Mouse (Mus musculus) MEL (cell line): Measurements from ENCODE around the gene Slc1a1. TPM values are rescaled to one million over a fixed set of nuclear protein-coding genes. Genes with fewer than 3 reads are reported as not detected.

ENCODE experiments used
- DNase-seq: peaks from one replicate; pipeline ENCODE4 v3.0.0; 2011; ENCODE audit warnings: low read depth, low spot score
- H3K27ac ChIP-seq: 2 replicates; pipeline ENCODE4 v1.5.1; 2012; ENCODE audit warnings: low read depth, mild to moderate bottlenecking, control low read depth, low read length, moderate library complexity; ENCODE audit not compliant: control insufficient read depth
- H3K27me3 ChIP-seq, 2 experiments: fragments of 150-350 bp in 1 of 2; sonication (generic) in 1 of 2; 2 replicates each; pipeline ENCODE4 v1.6.1; 2012; ENCODE audit warnings: low read length in 2 of 2, mild to moderate bottlenecking in 2 of 2, improper control_type of control experiment in 1 of 2, moderate library complexity in 1 of 2; ENCODE audit not compliant: insufficient read depth in 2 of 2, control insufficient read depth in 1 of 2
- H3K36me3 ChIP-seq, 2 experiments: 2 replicates each; pipeline ENCODE4 v1.6.1; 2012 to 2014; ENCODE audit warnings: low read length in 2 of 2, improper control_type of control experiment in 1 of 2, inconsistent platforms in 1 of 2, mild to moderate bottlenecking in 1 of 2; ENCODE audit not compliant: insufficient read depth in 2 of 2, control insufficient read depth in 1 of 2
- H3K4me1 ChIP-seq, 2 experiments: fragments of 150-350 bp in 1 of 2; sonication (generic) in 1 of 2; 2 replicates each; pipeline ENCODE4 v1.6.1; 2012; ENCODE audit warnings: low read length in 2 of 2, improper control_type of control experiment in 1 of 2, mild to moderate bottlenecking in 1 of 2; ENCODE audit not compliant: insufficient read depth in 2 of 2, control insufficient read depth in 1 of 2
- H3K4me3 ChIP-seq, 2 experiments: fragments of 150-350 bp in 1 of 2; sonication (generic) in 1 of 2; 2 replicates each; pipeline ENCODE4 v1.5.1; 2012; ENCODE audit warnings: low read depth in 2 of 2, low read length in 2 of 2, mild to moderate bottlenecking in 2 of 2, moderate library complexity in 2 of 2, control low read depth in 1 of 2, improper control_type of control experiment in 1 of 2; ENCODE audit not compliant: control insufficient read depth in 1 of 2, insufficient read depth in 1 of 2
- H3K79me2 ChIP-seq: 2 replicates; pipeline ENCODE4 v1.6.1; 2012; ENCODE audit warnings: mild to moderate bottlenecking, low read length, moderate library complexity; ENCODE audit not compliant: control insufficient read depth, poor library complexity, insufficient read depth
- H3K9ac ChIP-seq: 2 replicates; pipeline ENCODE4 v1.6.1; 2012; ENCODE audit warnings: low read depth, mild to moderate bottlenecking, control low read depth, low read length, moderate library complexity; ENCODE audit not compliant: control insufficient read depth, poor library complexity, severe bottlenecking
- H3K9me3 ChIP-seq: fragments of 150-350 bp; sonication (generic); replicated peaks from 2 replicates; pipeline ENCODE4 v1.6.1; 2012; ENCODE audit warnings: mild to moderate bottlenecking, low read length, improper control_type of control experiment, moderate library complexity; ENCODE audit not compliant: insufficient read depth
- CHD1 ChIP-seq: IDR thresholded peaks from 2 replicates; pipeline ENCODE4 v1.6.1; 2012; ENCODE audit warnings: low read depth, mild to moderate bottlenecking, inconsistent platforms, low read length, improper control_type of control experiment
- ELF1 ChIP-seq: IDR thresholded peaks from 2 replicates; pipeline ENCODE4 v1.6.1; 2014; ENCODE audit warnings: low read depth, mild to moderate bottlenecking, inconsistent platforms, low read length, improper control_type of control experiment, moderate library complexity
- GABPA ChIP-seq: IDR thresholded peaks from 2 replicates; pipeline ENCODE4 v1.6.1; 2012; ENCODE audit warnings: low read depth, mild to moderate bottlenecking, inconsistent platforms, low read length, improper control_type of control experiment, moderate library complexity
- JUND ChIP-seq: IDR thresholded peaks from 2 replicates; pipeline ENCODE4 v1.6.1; 2011; ENCODE audit warnings: low read depth, mild to moderate bottlenecking, improper control_type of control experiment, low read length
- KAT2A ChIP-seq: conservative IDR thresholded peaks from 2 replicates; pipeline ENCODE4 v1.6.1; 2012; ENCODE audit warnings: low read depth, low read length, improper control_type of control experiment, inconsistent platforms
- MAFK ChIP-seq: IDR thresholded peaks from 2 replicates; pipeline ENCODE4 v1.6.1; 2011; ENCODE audit warnings: low read depth, mild to moderate bottlenecking, low read length, improper control_type of control experiment, borderline replicate concordance
- MAX ChIP-seq: IDR thresholded peaks from 2 replicates; pipeline ENCODE4 v1.6.1; 2011; ENCODE audit warnings: low read length, improper control_type of control experiment
- MAZ ChIP-seq: IDR thresholded peaks from 2 replicates; pipeline ENCODE4 v1.6.1; 2012; ENCODE audit warnings: low read depth, mild to moderate bottlenecking, inconsistent platforms, low read length, improper control_type of control experiment
- MYC ChIP-seq: IDR thresholded peaks from 2 replicates; pipeline ENCODE4 v1.6.1; 2011; ENCODE audit warnings: low read depth, mild to moderate bottlenecking, low read length, improper control_type of control experiment, moderate library complexity
- NELFE ChIP-seq: IDR thresholded peaks from 2 replicates; pipeline ENCODE4 v1.6.1; 2011; ENCODE audit warnings: low read depth, low read length, improper control_type of control experiment
- POLR2A ChIP-seq, 2 experiments: IDR thresholded peaks; 2 replicates each; pipeline ENCODE4 v1.6.1; 2011 to 2012; ENCODE audit warnings: low read length in 2 of 2, mild to moderate bottlenecking in 2 of 2, control low read depth in 1 of 2, improper control_type of control experiment in 1 of 2, low read depth in 1 of 2, moderate library complexity in 1 of 2; ENCODE audit not compliant: control insufficient read depth in 1 of 2, insufficient read depth in 1 of 2, poor library complexity in 1 of 2
- POLR2AphosphoS2 ChIP-seq: IDR thresholded peaks from 2 replicates; pipeline ENCODE4 v1.6.1; 2011; ENCODE audit warnings: low read length, improper control_type of control experiment
- POLR2AphosphoS5 ChIP-seq: IDR thresholded peaks from 2 replicates; pipeline ENCODE4 v1.6.1; 2012; ENCODE audit warnings: low read depth, borderline replicate concordance, mild to moderate bottlenecking, inconsistent platforms, low read length, moderate library complexity, mixed read lengths
- RAD21 ChIP-seq: IDR thresholded peaks from 2 replicates; pipeline ENCODE4 v1.6.1; 2011; ENCODE audit warnings: mild to moderate bottlenecking, low read depth, low read length, improper control_type of control experiment
- TAL1 ChIP-seq: IDR thresholded peaks from 2 replicates; pipeline ENCODE4 v1.6.1; 2012; ENCODE audit warnings: mild to moderate bottlenecking, inconsistent platforms, low read length, moderate library complexity, mixed read lengths
- TBP ChIP-seq: IDR thresholded peaks from 2 replicates; pipeline ENCODE4 v1.8.0; 2011; ENCODE audit warnings: low read depth, low read length, improper control_type of control experiment
- TCF12 ChIP-seq: IDR thresholded peaks from 2 replicates; pipeline ENCODE4 v1.6.1; 2014; ENCODE audit warnings: low read depth, mild to moderate bottlenecking, inconsistent platforms, low read length, improper control_type of control experiment, moderate library complexity
- USF2 ChIP-seq, 2 experiments: IDR thresholded peaks; 2 replicates each; pipeline ENCODE4 v1.6.1; 2011 to 2012; ENCODE audit warnings: improper control_type of control experiment in 2 of 2, low read length in 2 of 2, borderline replicate concordance in 1 of 2, inconsistent platforms in 1 of 2, low read depth in 1 of 2, mild to moderate bottlenecking in 1 of 2; ENCODE audit not compliant: insufficient read depth in 1 of 2
- ZKSCAN1 ChIP-seq: IDR thresholded peaks from 2 replicates; pipeline ENCODE4 v1.6.1; 2012; ENCODE audit warnings: low read depth, mild to moderate bottlenecking, inconsistent platforms, low read length, improper control_type of control experiment, moderate library complexity
- ZMIZ1 ChIP-seq: IDR thresholded peaks from 2 replicates; pipeline ENCODE4 v1.6.1; 2012; ENCODE audit warnings: low read depth, mild to moderate bottlenecking, inconsistent platforms, low read length, improper control_type of control experiment, moderate library complexity
- polyA plus RNA-seq, 2 experiments: library from polyadenylated mRNA; stranded (reverse) in 1 of 2; unstranded in 1 of 2; fragments of >175 nt in 1 of 2; fragments of >200 nt in 1 of 2; gene quantifications; 2 replicates each; pipeline versions ENCODE4 v1.2.1 to v1.2.4; 2012; ENCODE audit warnings: low replicate concordance in 2 of 2, low read depth in 1 of 2; ENCODE audit not compliant: insufficient read length in 2 of 2, insufficient read depth in 1 of 2, missing spikeins in 1 of 2
- total RNA-seq: library from RNA; depleted of rRNA; stranded (reverse); fragments of 300-350 nt; gene quantifications from 2 replicates; pipeline ENCODE4 v1.2.3, GENCODE M21; 2012

Gene Slc1a1
- total and polyA plus RNA-seq, 3 experiments: 0.07 TPM; not detected in 2

DNA sequence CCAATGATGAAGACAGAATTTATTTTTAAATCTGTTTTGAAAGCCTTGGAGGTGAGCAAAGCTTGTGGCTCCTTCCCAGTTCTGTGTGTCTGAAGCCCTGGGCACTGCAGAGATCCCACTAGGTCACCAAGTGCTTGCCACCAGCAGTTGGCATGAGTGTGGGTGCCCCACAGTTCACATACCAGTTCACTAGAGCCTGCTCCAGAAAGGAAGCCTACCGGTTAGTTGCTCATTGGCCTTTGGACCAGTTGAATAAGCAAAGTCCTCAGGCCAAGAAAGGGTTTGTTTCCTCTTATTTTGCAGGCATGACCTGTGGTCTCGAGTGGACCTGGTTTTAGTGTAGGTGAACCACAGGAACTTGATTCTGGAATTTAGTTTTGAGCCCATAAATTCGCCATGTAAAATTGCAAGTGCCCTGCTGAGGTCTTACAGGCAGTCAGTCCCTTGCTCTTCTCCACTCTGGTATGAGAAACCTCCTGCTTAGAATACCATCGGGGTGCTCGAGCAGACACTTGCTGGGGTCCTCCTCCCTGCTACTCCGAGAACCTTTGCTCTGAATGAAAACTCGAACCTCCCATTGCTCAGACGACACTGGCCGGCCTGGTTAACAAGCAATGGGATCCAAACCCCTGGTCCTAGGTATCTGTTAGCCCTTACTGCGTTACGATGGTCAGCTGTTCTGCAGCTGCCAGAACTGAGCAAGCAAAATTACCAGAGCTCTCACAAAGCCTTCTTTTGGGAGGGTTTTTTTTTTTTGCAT, 2.0 kb downstream of the Slc1a1 start:
- Histone ChIP-seq H3K36me3 (no peaks in the 10 kb centered on the region), H3K79me2 (no peaks in the 10 kb centered on the region), H3K27ac (no peak overlapping the region), H3K9ac (no peak overlapping the region), H3K4me3 (no peak overlapping the region), H3K9me3 (no peaks in the 10 kb centered on the region), H3K27me3 (no peaks in the 10 kb centered on the region; a peak in 1 of 4 replicates), H3K4me1 (no peaks in the 10 kb centered on the region)
- DNase-seq: no peak
- no peak for TF ChIP-seq ELF1
- no peak for TF ChIP-seq GABPA
- no peak for TF ChIP-seq NELFE
- TF ChIP-seq JUND: no peak
- TF ChIP-seq TCF12: no peak
- no peak for TF ChIP-seq TBP
- no peak for TF ChIP-seq MAFK

DNA sequence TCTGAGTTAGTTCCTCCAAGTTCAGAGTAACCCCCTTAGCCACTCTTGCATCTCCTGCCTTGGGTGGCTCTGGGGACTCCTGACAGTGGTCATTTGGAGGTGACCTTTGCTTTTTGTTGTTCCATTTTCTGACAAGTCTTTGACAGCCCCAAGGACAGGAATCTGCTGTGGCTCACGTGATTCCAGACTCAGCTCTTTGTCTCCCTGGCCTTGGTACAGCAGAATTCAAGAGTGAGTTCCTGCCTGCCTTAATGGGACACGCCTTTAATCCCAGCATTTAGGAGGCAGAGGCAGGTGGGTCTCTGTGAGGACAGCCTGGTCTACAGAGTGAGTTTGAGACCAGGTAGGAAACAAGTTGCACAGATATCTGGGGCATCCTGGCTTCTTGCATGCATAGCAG, 3.9 kb downstream of the Slc1a1 start:
- H3K4me1 ChIP-seq: no peaks in the 10 kb centered on the region
- H3K27me3 ChIP-seq: no peaks in the 10 kb centered on the region; a peak in 1 of 4 replicates
- DNase-seq: no peak
- no peak for TF ChIP-seq RAD21
- TF ChIP-seq ZKSCAN1: no peak
- TF ChIP-seq POLR2A (IDR thresholded peaks at IDR 0.05; ENCODE audit: control insufficient read depth in 1 of 2, insufficient read depth in 1 of 2, low read depth in 1 of 2, low read length in 2 of 2, poor library complexity in 1 of 2): no peak
- no peak for TF ChIP-seq USF2 (IDR thresholded peaks at IDR 0.05; ENCODE audit: borderline replicate concordance in 1 of 2, insufficient read depth in 1 of 2, low read depth in 1 of 2, low read length in 2 of 2)
- no peak for TF ChIP-seq MAX
- no peak for TF ChIP-seq POLR2AphosphoS5
- no peak for TF ChIP-seq TAL1
- no peak for TF ChIP-seq MAFK
- no peak for TF ChIP-seq POLR2AphosphoS2
- TF ChIP-seq MAZ: no peak
- TF ChIP-seq CHD1: no peak
- TF ChIP-seq ZMIZ1: no peak
- no peak for TF ChIP-seq GABPA
- TF ChIP-seq MYC: no peak
- TF ChIP-seq KAT2A: no peak
- TF ChIP-seq ELF1: no peak
- TF ChIP-seq, all 39 proteins: peak for 0
- Histone ChIP-seq H3K4me3 (no peak overlapping the region), H3K36me3 (no peaks in the 10 kb centered on the region), H3K9ac (no peak overlapping the region), H3K27ac (no peak overlapping the region), H3K9me3 (no peaks in the 10 kb centered on the region), H3K79me2 (no peaks in the 10 kb centered on the region)
